Mouse (Mus musculus): ENCODE measurements around the gene H2-M11. TPM values are rescaled to one million over a fixed set of nuclear protein-coding genes. Genes with fewer than 3 reads are reported as not detected.

Gene H2-M11
- polyA plus RNA-seq (2015; fragmentation: Nextera tagmentation; extraction: Ambion mirVana): not detected in 2 replicates

DNA sequence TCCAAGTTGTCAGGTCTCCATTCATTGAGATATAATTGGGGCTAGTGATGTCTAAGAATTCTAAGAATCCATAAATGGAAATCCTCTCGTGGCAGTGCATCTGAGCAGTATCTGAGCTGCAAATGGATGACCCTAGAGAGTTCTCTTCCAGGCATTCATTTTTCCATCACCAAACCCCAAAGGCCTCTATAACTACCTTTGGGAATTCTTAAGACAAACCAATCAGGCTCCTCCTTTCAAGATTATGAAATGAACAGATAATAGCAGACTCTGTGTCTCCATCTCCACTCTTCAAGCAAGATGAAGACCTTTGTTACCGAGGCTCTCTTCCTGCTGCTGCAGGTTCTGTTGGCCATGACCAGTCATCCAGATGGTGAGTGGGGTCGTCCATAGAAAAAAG, at the start of gene H2-M11:
Gene H2-M11, plus strand, starts transcription at position 301 of the 400 bp plus-strand sequence.
- Histone ChIP-seq H3K9ac (replicated peaks) (no peak within 1 kb of the TSS), H3K36me3 (no peaks in the 10 kb centered on the region), H3K4me3 (no peak within 1 kb of the TSS), H3K9me3 (no peaks in the 10 kb centered on the region), H3K27ac (replicated peaks) (no peak within 1 kb of the TSS), H3K27me3 (no peaks in the 10 kb centered on the region), H3K4me1 (no peaks in the 10 kb centered on the region), H3K4me2 (replicated peaks) (no peak within 1 kb of the TSS)
- WGBS: 59% methylated on average over 3 of the region's 3 CpGs
- ATAC-seq (replicated peaks): no peak

DNA sequence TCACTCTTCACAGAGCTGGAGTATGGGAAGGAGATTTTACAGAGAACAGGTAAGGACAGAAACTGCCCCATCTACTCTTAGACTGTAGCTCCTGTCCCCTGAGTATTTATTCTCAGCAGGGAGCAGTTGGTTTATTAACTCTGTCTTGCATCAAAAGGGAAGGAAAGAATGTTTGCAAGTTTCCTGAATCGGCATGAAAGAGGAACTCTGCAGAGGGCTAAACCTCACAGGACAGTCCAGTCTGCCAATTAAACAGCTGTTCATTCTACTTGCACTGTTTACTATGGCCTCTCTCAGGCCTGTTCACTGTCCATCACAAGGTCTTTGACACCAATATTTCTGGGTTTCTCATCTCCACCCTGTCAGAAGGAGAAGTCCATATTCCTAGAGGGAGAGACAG, 46.4 kb upstream of the H2-M11 start:
- no peak overlapping the region for H3K4me2 ChIP-seq (replicated peaks)
- WGBS: 67% methylated on average over 1 of the region's 1 CpGs
- no peaks in the 10 kb centered on the region for H3K4me1 ChIP-seq
- no peak overlapping the region for H3K4me3 ChIP-seq
- no peaks in the 10 kb centered on the region for H3K36me3 ChIP-seq
- no peaks in the 10 kb centered on the region for H3K27me3 ChIP-seq
- H3K27ac ChIP-seq (replicated peaks): no peak overlapping the region
- H3K9ac ChIP-seq (replicated peaks): no peak overlapping the region
- no peaks in the 10 kb centered on the region for H3K9me3 ChIP-seq
- no peak for ATAC-seq (replicated peaks)

DNA sequence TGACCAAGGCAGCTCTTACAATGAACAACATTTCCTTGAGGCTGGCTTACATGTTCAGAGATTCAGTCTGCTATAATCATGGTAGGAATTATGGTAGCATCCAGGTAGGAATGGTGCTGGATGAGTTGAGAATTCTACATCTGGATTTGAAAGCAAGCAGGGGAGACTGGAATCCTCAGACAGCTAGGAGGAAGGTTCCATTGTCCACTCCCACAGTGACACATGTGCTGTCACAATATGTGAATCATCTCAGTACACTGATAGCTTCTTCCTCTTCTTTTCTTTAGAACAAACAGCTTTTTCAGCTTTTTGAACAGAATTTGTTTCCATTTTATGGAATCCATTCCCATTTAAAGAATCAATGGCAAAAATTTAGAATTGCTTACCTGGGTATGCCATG, 43.0 kb upstream of the H2-M11 start:
- H3K9ac ChIP-seq (replicated peaks): no peak overlapping the region
- no peak overlapping the region for H3K27ac ChIP-seq (replicated peaks)
- no peaks in the 10 kb centered on the region for H3K36me3 ChIP-seq
- no peak overlapping the region for H3K4me3 ChIP-seq
- H3K9me3 ChIP-seq: no peaks in the 10 kb centered on the region
- no peak overlapping the region for H3K4me2 ChIP-seq (replicated peaks)
- no peak for ATAC-seq (replicated peaks)
- no peaks in the 10 kb centered on the region for H3K27me3 ChIP-seq
- H3K4me1 ChIP-seq: no peaks in the 10 kb centered on the region

Other genes with a start within 250 kb of the H2-M11 start
- gene H2-M10.1, start 220.9 kb upstream of the H2-M11 start, polyA plus RNA-seq (2015; fragmentation: Nextera tagmentation; extraction: Ambion mirVana): not detected in 2 replicates
- not detected in 2 replicates for gene H2-M10.3, start 178.7 kb upstream of the H2-M11 start, polyA plus RNA-seq (2015; fragmentation: Nextera tagmentation; extraction: Ambion mirVana)
- gene H2-M10.4, start 84.7 kb upstream of the H2-M11 start, polyA plus RNA-seq (2015; fragmentation: Nextera tagmentation; extraction: Ambion mirVana): not detected in 2 replicates
- not detected in 2 replicates for gene H2-M9, start 95.6 kb downstream of the H2-M11 start, polyA plus RNA-seq (2015; fragmentation: Nextera tagmentation; extraction: Ambion mirVana)
- gene H2-M1, start 125.1 kb downstream of the H2-M11 start, polyA plus RNA-seq (2015; fragmentation: Nextera tagmentation; extraction: Ambion mirVana): not detected in 2 replicates
- gene H2-M10.5, start 225.8 kb downstream of the H2-M11 start, polyA plus RNA-seq (2015; fragmentation: Nextera tagmentation; extraction: Ambion mirVana): not detected in 2 replicates

Data from forebrain, embryonic 15.5 days (tissue).